Mouse (Mus musculus) spleen, adult 2 months (tissue): ENCODE results near the gene Gabrb3.

ENCODE experiments used
- CTCF ChIP-seq: fragments of 200-500 bp; IDR thresholded peaks from 2 replicates; pipeline ENCODE4 v1.5.1; 2011; ENCODE audit warnings: mild to moderate bottlenecking, inconsistent platforms; ENCODE audit not compliant: insufficient read depth, insufficient read length, insufficient replicate concordance; ENCODE audit errors: extremely low read depth
- POLR2A ChIP-seq: fragments of 200-500 bp; IDR thresholded peaks from 2 replicates; pipeline ENCODE4 v1.6.1; 2011; ENCODE audit warnings: low read depth, low read length, inconsistent platforms

GRCm38 (mm10) chr7:57419392-57419791, at the start of gene Gabrb3:
- no peak for TF ChIP-seq CTCF
- no peak for TF ChIP-seq POLR2A
